Mouse (Mus musculus) heart, adult 2 months (tissue): ENCODE measurements at regions not wholly inside any gene's neighbourhood (a gene's known extent, or its start where the extent isn't known, plus 50 kb on each side); places are given as distances from the start of the nearest gene placed in this dataset.

Source experiments
- CTCF ChIP-seq: fragments of 200-600 bp; IDR thresholded peaks from 2 replicates; pipeline ENCODE4 v1.8.1; 2022; ENCODE audit warnings: antibody characterized with exemption, mild to moderate bottlenecking, moderate library complexity
- POLR2A ChIP-seq: fragments of 200-500 bp; IDR thresholded peaks from 2 replicates; pipeline ENCODE4 v1.6.1; 2011; ENCODE audit warnings: mild to moderate bottlenecking, low read depth, low read length, control low read depth; ENCODE audit not compliant: insufficient read depth

- TF ChIP-seq POLR2A (no peak), CTCF (no peak)
These were observed 122.9 kb upstream of the Ccnd2 start for GRCm38 (mm10) chr6:127274732-127275429.
